Mouse (Mus musculus) adrenal gland, postnatal 36 days (tissue): ENCODE data around the gene Apba1. TPM values are rescaled to one million over a fixed set of nuclear protein-coding genes. Genes with fewer than 3 reads are reported as not detected.

Source experiments
- DNase-seq, 2 experiments: peaks; one replicate each; pipeline ENCODE4 v3.0.0; 2021; ENCODE audit warnings: mixed read lengths in 1 of 2
- total RNA-seq, 2 experiments: library from RNA; stranded (reverse); gene quantifications; 2 replicates each; pipeline ENCODE4 v1.2.3; 2021

Apba1 gene
- total RNA-seq, 2 experiments from 2014 or later = 3.1 to 3.9 TPM

- no peak for DNase-seq
Measured at GRCm38 (mm10) chr19:23941422-23941949, 182.8 kb downstream of the Apba1 start.

GRCm38 (mm10) chr19:23942886-23943285 is 184.2 kb downstream of the Apba1 start:
- no peak for DNase-seq

GRCm38 (mm10) chr19:23946026-23946685 is 187.5 kb downstream of the Apba1 start:
- no peak for DNase-seq

GRCm38 (mm10) chr19:23946751-23947150 is 188.1 kb downstream of the Apba1 start:
- no peak for DNase-seq

- no peak for DNase-seq
Measured at GRCm38 (mm10) chr19:23947871-23948270, 189.2 kb downstream of the Apba1 start.

- DNase-seq = no peak
Measured at GRCm38 (mm10) chr19:23948301-23949000, 189.8 kb downstream of the Apba1 start.

- DNase-seq = no peak
Measured at GRCm38 (mm10) chr19:23955461-23955860, 196.8 kb downstream of the Apba1 start.

- no peak for DNase-seq
Measured at GRCm38 (mm10) chr19:23956299-23956975, 197.8 kb downstream of the Apba1 start.

GRCm38 (mm10) chr19:23957563-23957962 is 198.9 kb downstream of the Apba1 start:
- DNase-seq = no peak

GRCm38 (mm10) chr19:23958925-23959324 is 200.2 kb downstream of the Apba1 start:
- no peak for DNase-seq

GRCm38 (mm10) chr19:23959870-23960269 is 201.2 kb downstream of the Apba1 start:
- DNase-seq = no peak

GRCm38 (mm10) chr19:23960275-23960674 is 201.6 kb downstream of the Apba1 start:
- DNase-seq = peak in 1 of 2 experiments; percentile 32

- no peak for DNase-seq
Measured at GRCm38 (mm10) chr19:23960831-23961447, 202.3 kb downstream of the Apba1 start.

GRCm38 (mm10) chr19:23961516-23961915 is 202.8 kb downstream of the Apba1 start:
- peak; percentile 74 to 78 for DNase-seq

GRCm38 (mm10) chr19:23964401-23964910 is 205.8 kb downstream of the Apba1 start:
- no peak for DNase-seq

- DNase-seq = peak in 1 of 2 experiments; percentile 32
Measured at GRCm38 (mm10) chr19:23966376-23966775, 207.7 kb downstream of the Apba1 start.

GRCm38 (mm10) chr19:23967156-23967555 is 208.5 kb downstream of the Apba1 start:
- peak; percentile 71 to 75 for DNase-seq

GRCm38 (mm10) chr19:23968125-23968861 is 209.6 kb downstream of the Apba1 start:
- DNase-seq = no peak

- DNase-seq = no peak
Measured at GRCm38 (mm10) chr19:23968862-23969225, 210.2 kb downstream of the Apba1 start.

GRCm38 (mm10) chr19:23970374-23970773 is 211.7 kb downstream of the Apba1 start:
- no peak for DNase-seq

- DNase-seq = peak; percentile 84
Measured at GRCm38 (mm10) chr19:23971391-23971790, 212.7 kb downstream of the Apba1 start.
